Mouse (Mus musculus): ENCODE measurements at regions not wholly inside any gene's neighbourhood (a gene's known extent, or its start where the extent isn't known, plus 50 kb on each side); places are given as distances from the start of the nearest gene placed in this dataset.

GRCm38 (mm10) chr19:21028981-21029380 is 75.0 kb upstream of the Tmc1 start:
- DNase-seq (ENCODE audit: low spot score in 2 of 2): no peak

DNA sequence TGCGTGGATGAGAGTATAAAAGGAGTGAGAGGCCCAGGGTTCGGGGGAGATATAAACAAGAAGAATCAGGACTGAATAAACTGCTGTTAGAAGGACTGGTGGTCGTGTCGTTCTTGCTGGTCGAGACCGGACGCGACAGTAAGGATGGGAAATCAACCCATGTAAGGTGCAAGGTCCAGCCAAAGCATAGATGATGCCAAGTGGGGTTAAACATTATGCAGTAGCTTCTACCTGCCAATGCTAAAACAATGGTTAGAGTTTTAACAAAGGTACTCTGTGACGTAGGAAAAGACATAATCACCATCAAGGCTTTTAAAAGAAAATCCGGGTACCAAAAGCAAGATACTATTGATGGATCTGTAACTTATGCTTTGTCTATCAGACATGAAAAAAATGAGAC is 58.4 kb upstream of the Tmc1 start:
- no peak for DNase-seq (ENCODE audit: low spot score in 2 of 2)

- DNase-seq (ENCODE audit: low spot score in 2 of 2): no peak
These were observed 55.6 kb upstream of the Tmc1 start for GRCm38 (mm10) chr19:21009607-21010006.

DNA sequence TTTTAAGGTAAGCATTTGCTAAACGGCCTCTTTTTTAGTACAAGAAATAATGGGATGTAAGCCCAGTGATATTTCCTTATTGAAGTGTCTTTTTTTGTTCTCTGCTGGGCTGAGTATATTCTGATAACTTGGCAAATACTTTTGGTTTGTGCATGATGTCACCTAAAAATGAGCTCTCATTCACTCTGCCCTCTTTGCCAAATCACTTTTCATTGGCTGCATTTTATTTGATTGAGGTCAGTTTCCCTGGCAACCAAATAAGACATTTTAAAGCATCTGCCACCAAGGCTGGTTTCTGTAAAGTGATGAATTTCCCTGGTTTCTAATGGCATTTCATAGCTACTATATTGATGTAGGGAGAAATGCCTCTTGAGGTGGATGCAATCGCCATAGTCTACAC is 50.4 kb upstream of the Tmc1 start:
- no peak for DNase-seq (ENCODE audit: low spot score in 2 of 2)

Data from frontal cortex, postnatal 36 days (tissue).